23 mouse cellular contexts compared by ENCODE assay signal in genomic region chr2:62454033-62454432, GRCm38 (mm10). TPM values are rescaled to one million over a fixed set of nuclear protein-coding genes. Genes with fewer than 3 reads are reported as not detected.
DNase-seq lines count a peak whose midpoint lies in the region; ATAC-seq and TF ChIP-seq lines count a peak whose summit lies in the region.
"Had no signal": no experiment of that assay in that cellular context is flagged by ENCODE, and none has a peak within 500 bp of the region (broad histone marks: within the 10 kb centered on the region; RNA-seq: fewer than 3 reads in every experiment).

No protein-coding gene starts in this region.

- TF ChIP-seq CTCF in left cerebral cortex, adult 2 months (IDR thresholded peaks at IDR 0.05): no peak

- H3K9ac ChIP-seq in kidney, embryonic 15.5 days: no peak overlapping the region
- H3K9ac ChIP-seq: forebrain, embryonic 13.5 days; forebrain, postnatal 0 days; heart, embryonic 13.5 days had no signal

- peaks cover under 1% of the 10 kb centered on the region; the same call in 1 of the 2 replicates for H3K4me1 ChIP-seq in kidney, embryonic 15.5 days
- H3K4me1 ChIP-seq: embryonic facial prominence, embryonic 10.5 days; forebrain, embryonic 13.5 days; heart, embryonic 13.5 days had no signal

- WGBS in kidney, embryonic 15.5 days: 53% methylated on average over 6 of the region's 6 CpGs

- no peaks in the 10 kb centered on the region for H3K9me3 ChIP-seq in kidney, embryonic 15.5 days (replicated peaks)
- H3K9me3 ChIP-seq: embryonic facial prominence, embryonic 10.5 days; forebrain, embryonic 13.5 days; heart, embryonic 13.5 days had no signal

- intact Hi-C loops in left cerebral cortex, adult 2 months (cut with DNase I): loop anchor here (5.0 kb wide), 2 partner anchors 152 to 407 kb away; partner anchors contain the start of gene Slc4a10
- intact Hi-C loops in left cerebral cortex, postnatal 10 days (cut with DNase I): no loop called here

- H3K27me3 ChIP-seq in kidney, embryonic 15.5 days: 0 out of 2 replicates have a peak, but pooled peaks cover 5% of the 10 kb centered on the region
- H3K27me3 ChIP-seq: forebrain, embryonic 13.5 days had no signal

- no peak overlapping the region for H3K27ac ChIP-seq in kidney, embryonic 15.5 days
- H3K27ac ChIP-seq in left cerebral cortex, adult 2 months: peak overlapping the region; percentile 80
- H3K27ac ChIP-seq: embryonic facial prominence, embryonic 10.5 days; forebrain, embryonic 13.5 days; gastrocnemius, adult 2 months; heart, embryonic 13.5 days had no signal

- no peaks in the 10 kb centered on the region for H3K36me3 ChIP-seq in kidney, embryonic 15.5 days
- H3K36me3 ChIP-seq: embryonic facial prominence, embryonic 10.5 days; heart, embryonic 13.5 days had no signal

- H3K4me2 ChIP-seq in kidney, embryonic 15.5 days: no peak overlapping the region
- H3K4me2 ChIP-seq: forebrain, embryonic 13.5 days; heart, embryonic 13.5 days had no signal

- no peak overlapping the region for H3K4me3 ChIP-seq in kidney, embryonic 15.5 days (replicated peaks)
- H3K4me3 ChIP-seq in left cerebral cortex, adult 2 months: no peak overlapping the region
- H3K4me3 ChIP-seq: embryonic facial prominence, embryonic 10.5 days; forebrain, embryonic 13.5 days; gastrocnemius, adult 2 months; heart, embryonic 13.5 days had no signal

- peak; percentile 52; the same call in 1 of the 2 replicates for ATAC-seq in kidney, embryonic 15.5 days (replicated peaks; ENCODE audit: low FRiP score)
- ATAC-seq: forebrain, embryonic 13.5 days; forebrain, postnatal 0 days had no signal

- DNase-seq in kidney, postnatal 36 days: no peak
- peak in 1 of 2 experiments; percentile 13 for DNase-seq in left cerebral cortex, adult 2 months (ENCODE audit: extremely low spot score in 1 of 2, low spot score in 2 of 2)
- DNase-seq in left cerebral cortex, postnatal 10 days (ENCODE audit: extremely low spot score in 1 of 2, low spot score in 2 of 2): no peak
- peak; percentile 38 to 42 for DNase-seq in right cerebral cortex, adult 2 months (ENCODE audit: low spot score in 2 of 2)
- DNase-seq in right cerebral cortex, postnatal 14 days: no peak
- DNase-seq in telencephalon, adult 2 months (ENCODE audit: low read depth, low spot score): peak; percentile 83
- DNase-seq in ovary, postnatal 10 days (ENCODE audit: low spot score): no peak
- DNase-seq: adrenal gland, adult 2 months; adrenal gland, postnatal 25 days; cerebellum, adult 2 months; cerebellum, postnatal 10 days; forebrain, postnatal 0 days; gastrocnemius, adult 2 months; gastrocnemius, postnatal 36 days; heart, adult 11 months; heart, postnatal 36 days had no signal

RNA-seq across cellular contexts. Expression of gene Gcg, which starts 29.4 kb away (rescaled TPM):
- polyA plus RNA-seq in kidney, embryonic 15.5 days (2015; fragmentation: Nextera tagmentation; extraction: Ambion mirVana): 0.14 and 1.0 TPM in 2 replicates
- total RNA-seq in left cerebral cortex, adult 2 months (2021): under 1 TPM in 1 of 2 experiments, not detected in 1; 0.50 TPM
- 1 to 10 TPM in 1 of 2 experiments, under 1 TPM in 1; 0.41 to 1.5 TPM for total RNA-seq in left cerebral cortex, postnatal 10 days (2021)
- total RNA-seq: adrenal gland, adult 2 months; adrenal gland, postnatal 25 days; ES-E14; gastrocnemius, adult 2 months; gastrocnemius, postnatal 36 days; heart, postnatal 36 days had no signal
- polyA plus RNA-seq: adrenal gland, adult 2 months; cerebellum, adult 2 months; embryonic facial prominence, embryonic 10.5 days; heart, embryonic 13.5 days; heart, postnatal 0 days; hindbrain, embryonic 11.5 days had no signal

RNA-seq across cellular contexts. Expression of gene Dpp4, which starts 42.0 kb away (rescaled TPM):
- 76.8 and 82.9 TPM in 2 replicates for polyA plus RNA-seq in kidney, embryonic 15.5 days (2015; fragmentation: Nextera tagmentation; extraction: Ambion mirVana)
- total RNA-seq in left cerebral cortex, adult 2 months (2021): 1 to 10 TPM; 1.4 to 4.6 TPM
- total RNA-seq in left cerebral cortex, postnatal 10 days (2021): 1 to 10 TPM; 2.9 to 5.5 TPM

Comparison
In these comparisons a context has a peak if more than half of its experiments do, and no peak if none do; other contexts are left out.
1. DNase-seq: peak in right cerebral cortex, adult 2 months (2 of 2) and telencephalon, adult 2 months (single experiment); none in kidney, postnatal 36 days (0 of 2), left cerebral cortex, postnatal 10 days (0 of 2), right cerebral cortex, postnatal 14 days (single experiment) and ovary, postnatal 10 days (single experiment).